Mouse (Mus musculus): ENCODE data around the gene Rnf114. TPM values are rescaled to one million over a fixed set of nuclear protein-coding genes. Genes with fewer than 3 reads are reported as not detected.
A peak's percentile ranks its signal among the peaks of the same experiment; 100 is the strongest.

Rnf114 gene
- polyA plus RNA-seq, 2 experiments, result 23.9 to 25.8 TPM

DNA sequence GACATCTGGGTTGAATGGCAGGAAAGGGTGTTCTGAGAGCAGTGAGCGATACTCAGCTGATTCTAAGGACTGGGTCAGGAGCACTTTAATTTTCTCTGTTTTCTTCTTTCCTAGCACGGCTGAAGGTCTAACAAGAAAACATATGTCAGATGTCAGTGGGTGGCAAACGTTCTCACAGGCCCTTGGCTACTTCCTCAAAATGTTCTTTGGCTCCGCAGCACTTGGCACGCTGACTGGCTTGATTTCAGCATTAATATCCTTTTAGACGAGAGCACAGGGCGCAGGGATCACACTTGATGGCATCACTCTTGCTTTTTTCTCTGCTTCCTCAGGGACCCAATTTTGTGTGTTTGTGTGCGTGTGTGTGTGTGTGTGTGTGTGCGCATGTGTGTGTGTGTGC is 35.2 kb upstream of the Rnf114 start:
- H3K4me1 ChIP-seq (replicated peaks; ENCODE audit: control insufficient read depth in 2 of 2, insufficient read depth in 2 of 2, low read length in 1 of 2), result 0 out of 4 replicates have a peak, but pooled peaks cover 0 to 2% of the 10 kb centered on the region in 2 experiments
- H3K27me3 ChIP-seq (ENCODE audit: control insufficient read depth, insufficient read depth, low read length), result no peaks in the 10 kb centered on the region
- H3K4me3 ChIP-seq (ENCODE audit: insufficient read depth in 1 of 2, low read depth in 2 of 2, low read length in 2 of 2), result no peak overlapping the region
- H3K9ac ChIP-seq (replicated peaks), result no peak overlapping the region
- no peaks in the 10 kb centered on the region for H3K9me3 ChIP-seq (ENCODE audit: control insufficient read depth, low read length)
- no peak overlapping the region for H3K27ac ChIP-seq
- no peak for DNase-seq (ENCODE audit: low read depth in 3 of 3, low spot score in 3 of 3)
- no peak for TF ChIP-seq EP300 (IDR thresholded peaks at IDR 0.05; ENCODE audit: low read depth)
- no peak for TF ChIP-seq CTCF (IDR thresholded peaks at IDR 0.05; ENCODE audit: low read depth)
- WGBS (ENCODE audit: insufficient replicate concordance), result 80% methylated on average over 9 of the region's 9 CpGs
- ATAC-seq (ENCODE audit: insufficient read depth), result no peak
- peaks cover 26% of the 10 kb centered on the region for H3K36me3 ChIP-seq (replicated peaks; ENCODE audit: control insufficient read depth, insufficient read depth, low read depth)
- no peak overlapping the region for H3K4me2 ChIP-seq (ENCODE audit: low read depth)

DNA sequence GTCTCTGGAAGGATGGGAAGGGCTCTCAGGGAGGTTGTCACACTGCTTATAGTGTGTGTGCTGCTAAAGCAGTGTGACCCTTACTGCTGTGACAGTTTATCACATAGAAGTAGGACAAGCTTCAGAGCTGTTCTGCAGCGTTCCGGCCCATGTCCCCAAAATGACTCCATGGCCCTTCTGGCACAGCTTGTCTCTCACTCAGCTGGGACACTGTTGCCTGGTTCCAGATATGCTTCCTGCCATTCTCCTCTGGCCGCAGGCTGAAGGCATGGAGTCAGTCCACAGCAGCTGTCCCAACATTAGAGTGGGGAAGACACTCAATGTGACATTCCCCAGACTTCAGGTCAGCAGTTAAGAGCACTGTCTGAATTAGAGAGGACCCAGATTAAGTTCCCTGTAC is 33.9 kb upstream of the Rnf114 start:
- 93% methylated on average over 3 of the region's 3 CpGs for WGBS (ENCODE audit: insufficient replicate concordance)
- Histone ChIP-seq H3K4me3 (ENCODE audit: insufficient read depth in 1 of 2, low read depth in 2 of 2, low read length in 2 of 2) (no peak overlapping the region), H3K36me3 (replicated peaks; ENCODE audit: control insufficient read depth, insufficient read depth, low read depth) (peaks cover 22% of the 10 kb centered on the region), H3K4me1 (replicated peaks; ENCODE audit: control insufficient read depth in 2 of 2, insufficient read depth in 2 of 2, low read length in 1 of 2) (0 out of 4 replicates have a peak, but pooled peaks cover 0 to 2% of the 10 kb centered on the region in 2 experiments), H3K27me3 (ENCODE audit: control insufficient read depth, insufficient read depth, low read length) (no peaks in the 10 kb centered on the region), H3K27ac (no peak overlapping the region), H3K9ac (replicated peaks) (no peak overlapping the region), H3K4me2 (ENCODE audit: low read depth) (no peak overlapping the region), H3K9me3 (ENCODE audit: control insufficient read depth, low read length) (no peaks in the 10 kb centered on the region)
- ATAC-seq (ENCODE audit: insufficient read depth) (no peak), DNase-seq (ENCODE audit: low read depth in 3 of 3, low spot score in 3 of 3) (no peak)
- TF ChIP-seq CTCF (IDR thresholded peaks at IDR 0.05; ENCODE audit: low read depth), result no peak
- TF ChIP-seq EP300 (IDR thresholded peaks at IDR 0.05; ENCODE audit: low read depth), result no peak

DNA sequence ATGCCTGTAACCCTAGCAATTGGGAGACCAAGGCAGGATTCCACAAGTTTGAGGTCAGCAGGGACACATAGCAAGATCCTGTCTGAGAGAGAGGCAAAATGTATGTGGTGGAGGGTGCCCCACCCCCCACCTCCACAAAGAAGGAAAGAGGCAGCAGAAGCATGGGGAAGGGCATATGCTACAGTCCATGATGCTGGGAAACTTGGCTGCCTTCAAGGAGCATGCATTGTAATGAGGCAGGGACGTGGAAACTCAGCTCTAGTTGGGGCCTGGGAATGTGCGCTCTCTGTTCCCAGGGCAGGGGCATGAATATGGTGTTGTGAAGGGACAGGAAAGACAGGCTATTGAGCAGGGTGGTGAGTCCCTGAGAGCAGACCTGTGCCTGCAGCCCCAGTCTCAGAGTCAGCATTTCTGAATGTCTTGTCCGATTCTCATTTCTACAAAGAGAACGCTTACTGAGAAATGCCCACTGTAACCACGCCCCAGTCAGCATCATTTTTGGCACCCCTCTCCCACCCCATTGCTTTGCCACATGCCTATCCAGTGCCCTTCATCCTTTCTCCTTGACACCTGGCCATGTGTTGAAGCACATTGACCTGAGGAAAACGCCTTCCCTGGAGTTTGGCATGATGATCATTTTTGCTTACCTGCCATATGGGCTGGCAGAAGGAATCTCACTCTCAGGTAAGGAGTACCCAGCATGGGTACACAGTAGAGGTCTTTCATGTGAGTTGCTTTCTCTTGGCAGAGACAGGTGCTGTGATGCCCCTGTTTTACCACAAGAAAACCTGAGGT is 33.2 kb upstream of the Rnf114 start:
- WGBS (ENCODE audit: insufficient replicate concordance), result 83% methylated on average over 6 of the region's 6 CpGs
- no peak for ATAC-seq (ENCODE audit: insufficient read depth)
- Histone ChIP-seq H3K9ac (replicated peaks) (no peak overlapping the region), H3K27me3 (ENCODE audit: control insufficient read depth, insufficient read depth, low read length) (no peaks in the 10 kb centered on the region), H3K4me2 (ENCODE audit: low read depth) (no peak overlapping the region), H3K27ac (no peak overlapping the region; the same call in 1 of the 2 replicates), H3K4me1 (replicated peaks; ENCODE audit: control insufficient read depth in 2 of 2, insufficient read depth in 2 of 2, low read length in 1 of 2) (0 out of 4 replicates have a peak, but pooled peaks cover 0 to 2% of the 10 kb centered on the region in 2 experiments), H3K4me3 (ENCODE audit: insufficient read depth in 1 of 2, low read depth in 2 of 2, low read length in 2 of 2) (no peak overlapping the region), H3K36me3 (replicated peaks; ENCODE audit: control insufficient read depth, insufficient read depth, low read depth) (peaks cover 19% of the 10 kb centered on the region), H3K9me3 (ENCODE audit: control insufficient read depth, low read length) (no peaks in the 10 kb centered on the region)
- TF ChIP-seq CTCF (IDR thresholded peaks at IDR 0.05; ENCODE audit: low read depth), result no peak
- TF ChIP-seq EP300 (IDR thresholded peaks at IDR 0.05; ENCODE audit: low read depth), result no peak
- no peak for DNase-seq (ENCODE audit: low read depth in 3 of 3, low spot score in 3 of 3)

DNA sequence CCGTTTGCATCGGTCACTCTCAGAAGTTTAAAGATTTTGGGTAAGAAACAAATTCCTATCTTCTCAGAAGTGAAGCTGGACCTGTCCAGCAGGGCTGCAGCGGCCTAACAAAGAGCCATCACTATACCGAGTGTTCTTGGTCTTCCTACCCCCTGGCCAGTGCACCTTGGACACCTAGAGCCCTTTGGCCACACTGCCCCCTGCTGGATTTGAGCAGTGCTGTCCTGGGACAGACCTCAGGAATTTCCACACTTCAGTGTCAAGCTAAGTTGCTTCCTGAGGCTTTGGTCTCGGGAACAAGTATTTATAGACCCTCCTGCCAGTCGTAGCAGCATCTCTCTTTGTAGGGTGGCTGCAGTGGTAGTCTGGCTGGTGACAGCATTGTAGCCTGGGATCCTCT is 29.5 kb upstream of the Rnf114 start:
- Histone ChIP-seq H3K9me3 (ENCODE audit: control insufficient read depth, low read length) (no peaks in the 10 kb centered on the region), H3K9ac (replicated peaks) (no peak overlapping the region), H3K4me1 (replicated peaks; ENCODE audit: control insufficient read depth in 2 of 2, insufficient read depth in 2 of 2, low read length in 1 of 2) (0 out of 4 replicates have a peak, but pooled peaks cover 0 to 2% of the 10 kb centered on the region in 2 experiments), H3K4me2 (ENCODE audit: low read depth) (no peak overlapping the region), H3K27me3 (ENCODE audit: control insufficient read depth, insufficient read depth, low read length) (no peaks in the 10 kb centered on the region), H3K4me3 (ENCODE audit: insufficient read depth in 1 of 2, low read depth in 2 of 2, low read length in 2 of 2) (no peak overlapping the region), H3K27ac (no peak overlapping the region), H3K36me3 (replicated peaks; ENCODE audit: control insufficient read depth, insufficient read depth, low read depth) (peaks cover 20% of the 10 kb centered on the region)
- TF ChIP-seq CTCF (IDR thresholded peaks at IDR 0.05; ENCODE audit: low read depth), result peak; percentile 97
- no peak for TF ChIP-seq EP300 (IDR thresholded peaks at IDR 0.05; ENCODE audit: low read depth)
- ATAC-seq (ENCODE audit: insufficient read depth) (peak; percentile 69), DNase-seq (ENCODE audit: low read depth in 3 of 3, low spot score in 3 of 3) (peak; percentile 38 to 57 (median 40))
- whole genome bisulfite sequencing (ENCODE audit: insufficient replicate concordance), result 58% methylated on average over 6 of the region's 6 CpGs

DNA sequence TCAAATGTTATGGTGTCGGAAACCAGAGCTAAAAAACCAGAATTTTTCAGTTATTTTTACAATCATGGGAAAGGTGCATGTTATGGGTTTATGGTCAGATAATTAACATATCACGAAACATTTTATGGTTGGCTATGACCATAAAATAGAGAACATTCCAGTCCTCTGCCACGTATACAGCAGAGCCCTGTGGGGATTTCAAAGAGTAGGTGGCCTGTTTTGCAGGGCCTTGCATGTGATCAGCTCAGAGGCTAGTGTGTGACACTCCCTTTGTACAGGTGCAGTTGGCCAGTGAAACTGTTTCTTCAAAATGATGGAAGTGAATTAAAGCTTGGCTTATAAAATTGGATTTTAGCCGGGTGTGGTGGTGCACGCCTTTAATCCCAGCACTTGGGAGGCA is 28.6 kb upstream of the Rnf114 start:
- TF ChIP-seq CTCF (IDR thresholded peaks at IDR 0.05; ENCODE audit: low read depth) (no peak), EP300 (IDR thresholded peaks at IDR 0.05; ENCODE audit: low read depth) (no peak)
- Histone ChIP-seq H3K27me3 (ENCODE audit: control insufficient read depth, insufficient read depth, low read length) (no peaks in the 10 kb centered on the region), H3K4me2 (ENCODE audit: low read depth) (no peak overlapping the region), H3K9me3 (ENCODE audit: control insufficient read depth, low read length) (no peaks in the 10 kb centered on the region), H3K27ac (no peak overlapping the region), H3K36me3 (replicated peaks; ENCODE audit: control insufficient read depth, insufficient read depth, low read depth) (peaks cover 19% of the 10 kb centered on the region), H3K4me3 (ENCODE audit: insufficient read depth in 1 of 2, low read depth in 2 of 2, low read length in 2 of 2) (no peak overlapping the region), H3K9ac (replicated peaks) (no peak overlapping the region), H3K4me1 (replicated peaks; ENCODE audit: control insufficient read depth in 2 of 2, insufficient read depth in 2 of 2, low read length in 1 of 2) (0 out of 4 replicates have a peak, but pooled peaks cover 0 to 2% of the 10 kb centered on the region in 2 experiments)
- no peak for DNase-seq (ENCODE audit: low read depth in 3 of 3, low spot score in 3 of 3)
- no peak for ATAC-seq (ENCODE audit: insufficient read depth)
- WGBS (ENCODE audit: insufficient replicate concordance), result 75% methylated on average over 5 of the region's 5 CpGs
